Mouse (Mus musculus): ENCODE data around the gene Prnd.

The Prnd gene

DNA sequence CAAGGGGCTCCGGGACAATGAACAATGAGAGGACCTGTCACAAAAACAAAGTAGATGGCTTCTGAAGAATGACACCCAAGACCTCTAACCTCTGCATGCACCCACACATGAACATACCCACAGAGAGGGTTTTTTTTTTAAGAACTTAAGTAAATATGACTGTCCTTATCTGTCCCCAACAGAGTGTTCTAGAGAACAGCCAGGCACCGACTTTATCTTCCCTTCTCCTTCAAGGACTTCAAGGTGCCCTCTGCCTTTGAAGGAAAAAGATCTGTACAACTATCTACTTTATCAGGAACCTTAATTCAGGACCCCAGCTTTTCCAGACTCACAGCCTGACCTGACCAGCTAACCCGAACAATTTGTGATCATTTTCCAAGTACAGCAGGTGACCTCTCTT lies 10.2 kb upstream of the Prnd start:
- peak; percentile 0 for DNase-seq (ENCODE audit: low spot score)

DNA sequence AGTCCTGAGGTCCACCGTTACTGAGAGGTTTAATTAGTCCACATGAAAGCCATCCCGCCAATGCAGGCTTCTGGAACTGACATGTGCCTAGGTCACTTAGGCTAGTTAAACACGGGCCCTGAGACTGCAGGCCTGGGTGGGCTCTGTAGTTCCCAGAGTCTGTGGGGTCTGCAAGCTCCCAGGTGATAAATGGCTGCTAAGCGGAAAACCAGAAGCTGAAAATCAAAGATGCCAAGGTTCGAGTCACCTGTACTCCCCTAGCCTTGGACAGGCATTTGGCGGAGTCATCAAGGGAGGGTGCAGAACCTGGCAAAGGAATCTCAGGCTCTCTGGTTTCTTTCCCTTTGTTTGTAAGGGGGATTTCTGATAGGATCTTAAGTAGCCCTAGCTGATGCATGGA lies 9.2 kb upstream of the Prnd start:
- DNase-seq (ENCODE audit: low spot score) = peak; percentile 0

DNA sequence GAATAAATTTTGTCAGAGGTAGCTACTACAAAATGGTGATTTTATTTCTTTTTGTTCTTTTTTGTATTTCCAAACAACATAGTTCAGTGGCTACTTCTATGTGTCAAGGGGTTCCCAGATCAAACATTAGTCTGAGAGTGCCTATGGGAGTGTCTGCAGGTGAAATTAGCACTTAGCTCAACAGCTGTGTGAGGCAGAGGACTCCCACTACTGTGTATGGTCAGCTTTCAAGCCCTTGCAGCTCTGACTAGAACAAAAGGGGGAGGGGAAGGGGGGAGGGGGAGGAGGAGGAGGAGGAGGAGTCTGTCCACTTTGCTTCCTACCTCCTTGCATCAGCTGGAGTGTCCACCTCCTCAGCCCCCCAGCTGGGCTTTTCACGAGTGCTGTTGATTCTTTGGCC lies 6.3 kb upstream of the Prnd start:
- peak; percentile 0 for DNase-seq (ENCODE audit: low spot score)

DNA sequence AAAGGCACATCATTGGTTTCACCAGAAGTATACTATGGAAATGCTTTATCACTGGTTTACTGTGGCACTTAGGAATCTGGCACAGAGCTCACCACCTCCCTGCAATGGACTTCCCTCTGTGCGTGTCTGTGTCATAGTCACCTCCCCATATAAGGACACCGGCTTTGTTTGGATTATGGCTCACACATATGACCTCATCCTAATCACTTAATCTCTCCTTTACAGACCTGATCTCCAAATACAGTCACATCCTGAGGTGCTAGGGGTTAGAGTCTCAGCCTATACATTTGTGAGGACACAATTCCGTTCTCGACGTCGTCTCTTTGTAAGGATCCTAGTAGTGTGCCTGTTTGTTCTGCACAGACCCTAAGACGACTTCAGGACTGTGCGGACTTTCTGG lies 5.4 kb upstream of the Prnd start:
- DNase-seq (ENCODE audit: low spot score) = peak; percentile 0

DNA sequence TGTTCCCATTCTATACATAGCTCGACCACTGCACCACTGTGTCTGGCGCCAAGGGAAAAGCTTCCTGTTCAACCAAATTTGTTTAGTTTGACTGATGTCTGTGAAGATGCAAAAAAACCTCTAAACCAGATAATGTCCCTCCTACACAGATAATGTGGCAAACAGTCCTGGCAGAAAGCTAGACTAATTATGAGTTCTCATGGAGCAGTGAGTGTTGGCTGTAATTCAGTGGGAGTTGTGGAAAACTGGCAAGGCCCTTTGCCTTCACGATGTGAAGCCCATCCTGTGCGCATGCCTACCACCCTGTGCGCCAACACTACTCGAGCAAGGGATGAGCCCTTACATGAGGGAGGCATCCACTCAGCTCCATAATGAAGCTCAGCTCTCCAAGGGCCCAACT lies 4.9 kb upstream of the Prnd start:
- peak; percentile 0 for DNase-seq (ENCODE audit: low spot score)

DNA sequence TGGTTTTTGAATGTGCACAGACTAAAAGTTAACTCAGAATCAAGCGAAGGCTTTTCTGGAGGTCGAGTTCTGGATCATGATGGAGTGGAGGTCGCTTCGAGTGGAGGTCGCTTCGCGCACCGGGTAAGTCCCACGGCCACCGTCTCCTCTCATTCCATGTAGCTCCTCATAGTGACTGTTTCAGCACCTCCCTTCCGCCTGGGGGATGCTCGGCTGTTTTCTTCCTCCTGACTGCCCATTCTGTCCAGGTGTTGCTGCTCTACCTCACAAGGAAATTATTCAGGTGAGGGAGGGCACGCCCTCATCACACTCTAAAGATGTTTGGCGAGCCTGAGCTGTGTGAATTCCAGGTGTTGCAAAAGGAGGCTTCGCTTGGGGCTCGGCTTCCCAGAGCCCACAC lies 4.3 kb upstream of the Prnd start:
- peak; percentile 0 for DNase-seq (ENCODE audit: low spot score)

DNA sequence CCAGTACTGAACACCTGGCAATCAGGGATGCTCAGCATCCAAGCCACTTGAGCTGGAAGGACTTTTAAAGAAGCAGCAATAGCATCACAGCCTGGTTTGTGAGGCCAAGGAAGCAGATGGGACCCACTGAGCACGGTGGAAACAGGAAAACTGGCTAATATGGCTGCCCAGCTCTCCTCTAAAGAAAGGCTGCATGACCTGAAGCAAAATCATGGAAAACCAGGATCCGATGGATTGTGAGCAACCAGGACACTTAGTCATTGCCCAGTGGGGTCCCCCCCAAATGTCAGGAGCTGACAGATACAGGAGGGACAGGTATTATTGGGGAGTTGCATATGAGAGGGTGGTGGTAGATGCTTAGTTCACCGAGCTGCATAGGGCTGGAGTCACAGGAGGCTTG lies 2.5 kb upstream of the Prnd start:
- no peak for DNase-seq (ENCODE audit: low spot score)

DNA sequence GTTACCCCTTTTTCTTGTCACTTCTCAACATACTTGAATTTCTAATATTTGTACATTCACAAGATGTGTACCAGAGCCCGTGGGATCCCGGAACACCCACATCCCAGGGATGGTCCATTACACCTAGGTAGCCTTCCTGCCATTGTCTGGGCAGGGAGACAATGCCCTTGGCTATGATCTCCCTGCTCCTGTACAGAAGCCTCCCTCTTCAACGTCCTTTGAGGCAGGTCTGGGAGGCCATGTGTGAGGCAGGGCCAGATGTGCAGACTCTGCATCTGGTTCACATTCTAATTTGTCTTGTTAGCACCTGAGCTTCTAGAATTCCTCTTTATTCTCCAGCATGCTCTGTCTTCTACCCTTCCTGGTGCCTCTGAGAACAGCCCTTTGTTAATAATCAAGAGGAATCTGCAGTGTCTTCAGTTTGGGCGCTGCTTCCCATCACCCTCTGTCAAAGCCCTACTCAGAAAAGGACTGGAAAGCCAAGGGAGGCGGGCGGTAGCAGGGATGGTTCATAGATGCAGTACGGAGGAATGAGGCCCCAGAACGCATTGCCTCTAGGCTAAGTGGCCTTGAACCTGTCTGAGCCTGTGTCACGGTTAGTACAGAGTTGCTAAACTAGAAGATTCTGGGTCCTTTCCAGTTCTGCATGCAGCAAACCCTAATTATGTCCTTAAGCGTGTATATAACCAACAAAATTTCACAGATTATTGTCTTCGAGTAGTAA lies 1.6 kb upstream of the Prnd start:
- DNase-seq (ENCODE audit: low spot score) = peak; percentile 0

DNA sequence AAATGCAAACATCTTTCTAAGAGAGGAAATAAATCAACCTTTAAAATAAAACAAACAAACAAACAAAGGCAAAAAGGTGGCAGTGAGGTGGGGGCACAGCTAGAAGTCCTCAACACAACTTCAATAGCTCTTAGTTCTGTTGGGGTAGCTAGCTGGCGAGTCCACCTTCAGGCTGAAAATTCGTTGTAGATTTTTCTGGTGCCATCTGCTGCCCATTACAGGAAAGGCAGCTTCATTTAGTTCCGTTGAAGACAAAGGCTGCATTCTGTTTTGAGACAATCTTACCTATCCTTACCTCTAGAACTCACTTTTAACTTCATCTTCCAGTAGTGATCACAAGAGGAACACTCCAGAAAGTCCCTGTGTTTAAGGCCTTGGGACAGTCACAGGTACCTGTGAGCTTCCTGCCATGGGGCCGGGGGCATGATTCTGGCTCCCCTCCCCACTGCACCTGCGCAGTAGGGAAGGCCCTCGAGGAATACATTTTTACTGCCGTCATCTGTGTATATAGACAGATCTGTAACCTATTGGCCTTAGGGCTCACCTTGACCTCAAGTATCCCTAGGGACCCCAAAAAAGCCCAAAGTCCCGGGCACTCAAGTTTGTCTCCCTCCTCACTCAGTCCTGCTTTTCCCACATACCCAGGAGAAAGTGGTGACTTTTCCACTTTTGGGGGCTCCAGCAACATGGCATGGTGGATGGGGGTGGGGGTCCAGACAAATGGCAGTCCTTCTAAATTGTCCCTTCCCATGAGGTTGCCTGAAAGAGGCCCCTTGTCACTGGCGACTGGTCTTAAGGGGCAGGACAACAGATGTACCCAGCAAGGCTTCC lies 679 bp upstream of the Prnd start:
- DNase-seq (ENCODE audit: low spot score) = no peak

DNA sequence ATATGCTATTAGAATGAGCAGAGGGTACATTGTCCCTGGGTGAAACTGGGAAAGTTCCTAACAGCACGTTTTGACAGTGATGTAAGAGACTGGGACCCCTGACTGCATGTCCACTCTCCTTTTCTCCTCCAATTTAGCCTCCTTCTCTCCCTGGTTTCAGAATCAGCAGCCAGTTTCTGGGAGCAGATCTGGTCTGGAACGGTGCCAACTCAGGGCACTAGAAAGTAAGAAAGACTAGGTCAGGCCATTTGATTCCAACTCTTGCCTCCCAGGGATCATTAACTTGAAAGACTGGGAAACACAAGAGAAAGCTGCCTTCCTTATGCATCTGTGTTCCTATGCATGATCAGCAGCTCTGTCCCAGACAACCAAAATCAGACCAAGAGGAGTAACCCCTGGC lies 1.8 kb downstream of the Prnd start:
- DNase-seq (ENCODE audit: low spot score) = no peak

DNA sequence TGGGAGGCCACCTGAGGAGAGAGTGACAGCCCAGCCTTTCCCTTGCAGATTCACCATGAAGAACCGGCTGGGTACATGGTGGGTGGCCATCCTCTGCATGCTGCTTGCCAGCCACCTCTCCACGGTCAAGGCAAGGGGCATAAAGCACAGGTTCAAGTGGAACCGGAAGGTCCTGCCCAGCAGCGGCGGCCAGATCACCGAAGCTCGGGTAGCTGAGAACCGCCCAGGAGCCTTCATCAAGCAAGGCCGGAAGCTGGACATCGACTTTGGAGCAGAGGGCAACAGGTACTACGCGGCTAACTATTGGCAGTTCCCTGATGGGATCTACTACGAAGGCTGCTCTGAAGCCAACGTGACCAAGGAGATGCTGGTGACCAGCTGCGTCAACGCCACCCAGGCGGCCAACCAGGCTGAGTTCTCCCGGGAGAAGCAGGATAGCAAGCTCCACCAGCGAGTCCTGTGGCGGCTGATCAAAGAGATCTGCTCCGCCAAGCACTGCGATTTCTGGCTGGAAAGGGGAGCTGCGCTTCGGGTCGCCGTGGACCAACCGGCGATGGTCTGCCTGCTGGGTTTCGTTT lies 2.4 kb downstream of the Prnd start:
- no peak for DNase-seq (ENCODE audit: low spot score)

DNA sequence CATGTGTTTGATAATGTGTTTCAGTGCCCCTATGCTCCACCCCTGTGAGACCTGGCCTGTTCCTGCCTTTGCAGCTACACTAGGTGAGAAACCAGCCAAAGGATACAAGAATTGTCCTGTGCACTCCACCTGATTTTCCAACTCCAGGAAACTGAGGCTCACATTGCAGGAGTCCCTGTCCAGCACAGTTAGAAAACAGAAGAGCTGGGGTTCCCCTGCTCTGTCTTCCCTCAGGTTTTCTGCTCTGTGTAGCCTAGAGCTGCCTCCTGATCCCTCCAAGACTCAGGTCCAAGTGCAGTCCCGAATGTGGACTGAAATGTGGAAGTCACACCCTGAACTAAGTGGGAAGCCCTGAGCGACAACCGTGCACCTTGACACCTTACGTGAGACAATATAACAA lies 3.0 kb downstream of the Prnd start:
- DNase-seq (ENCODE audit: low spot score) = no peak

DNA sequence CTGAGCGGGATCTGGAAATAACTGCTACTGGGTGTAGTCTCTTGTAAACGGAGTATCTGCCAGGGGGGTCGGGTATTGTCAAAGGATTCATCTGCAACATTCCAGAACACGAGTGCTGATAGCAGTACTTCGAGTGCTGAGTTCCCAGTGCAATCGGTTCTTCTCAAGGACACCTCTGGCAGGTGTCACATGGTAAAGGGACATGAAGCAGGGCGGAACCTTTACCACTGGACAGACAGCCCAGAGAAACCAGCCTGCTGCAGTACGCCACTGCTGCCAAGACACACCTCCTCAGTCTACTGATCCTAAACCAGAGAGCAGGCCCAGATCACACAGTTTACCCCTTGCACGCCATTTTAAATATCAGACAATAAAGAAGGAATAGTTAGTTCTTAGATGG lies 4.2 kb downstream of the Prnd start:
- peak; percentile 50 for DNase-seq (ENCODE audit: low spot score)

DNA sequence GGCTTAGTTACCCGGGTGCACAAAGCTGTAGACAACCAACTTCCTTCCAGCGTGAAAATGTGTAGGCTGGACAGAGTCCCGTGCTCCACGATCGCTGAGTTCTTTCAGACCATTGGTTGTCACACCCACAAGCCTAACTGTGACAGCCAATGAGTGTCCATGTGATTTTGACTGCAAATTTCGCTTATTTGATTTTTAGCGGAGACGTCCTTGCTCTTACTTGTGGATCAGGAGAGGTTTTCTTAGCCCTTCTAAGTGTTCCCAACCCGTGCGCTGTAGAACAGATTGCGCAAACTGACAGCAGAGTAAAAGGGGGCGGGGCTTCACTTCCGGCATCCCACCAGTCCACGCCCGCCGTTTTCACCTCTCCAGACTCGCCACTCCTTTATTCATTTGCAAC lies 4.6 kb downstream of the Prnd start:
- no peak for DNase-seq (ENCODE audit: low spot score)

DNA sequence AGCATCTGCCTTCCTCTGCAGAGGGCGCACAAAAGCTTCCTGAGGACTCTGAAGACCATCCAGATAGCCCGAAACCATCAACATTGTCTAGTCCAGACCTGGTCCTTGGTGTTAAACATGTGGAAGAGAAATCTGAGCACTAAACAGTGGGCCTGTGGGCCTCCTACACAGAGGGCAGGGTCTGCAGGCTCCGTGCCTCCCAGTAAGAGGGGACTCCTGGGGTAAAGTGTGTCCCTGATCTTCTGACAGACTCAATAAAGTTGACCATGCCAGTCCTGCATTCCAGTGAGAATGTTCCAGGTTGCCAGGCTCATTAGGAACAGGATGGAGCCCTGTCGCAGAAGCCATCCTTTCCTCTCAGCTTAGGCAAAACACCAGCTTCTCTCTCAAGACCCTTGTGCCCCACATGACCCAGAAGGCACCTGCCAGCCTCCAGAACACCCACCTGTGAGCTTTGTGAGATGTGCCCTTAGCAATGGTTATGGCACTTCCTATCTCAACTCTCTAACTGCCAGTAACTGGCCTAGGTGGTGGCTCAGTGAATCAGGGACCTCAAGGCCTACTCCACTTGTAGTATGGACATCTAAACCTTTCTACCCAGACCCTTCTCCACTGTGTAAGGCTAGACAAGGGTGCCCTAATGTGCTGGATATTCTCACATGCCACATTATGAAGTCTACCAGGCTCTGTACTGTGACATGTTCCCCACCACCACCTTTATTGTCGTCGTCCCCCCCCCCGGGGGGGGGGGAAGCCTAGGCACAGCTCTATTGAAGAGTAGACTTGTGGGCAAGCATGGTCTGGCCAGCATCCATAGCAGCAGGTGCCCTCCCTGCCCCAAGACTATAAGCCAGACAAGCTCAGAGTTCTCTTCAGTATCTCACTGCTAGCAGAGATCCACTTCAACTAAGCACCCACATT lies 5.9 kb downstream of the Prnd start:
- no peak for DNase-seq (ENCODE audit: low spot score)

DNA sequence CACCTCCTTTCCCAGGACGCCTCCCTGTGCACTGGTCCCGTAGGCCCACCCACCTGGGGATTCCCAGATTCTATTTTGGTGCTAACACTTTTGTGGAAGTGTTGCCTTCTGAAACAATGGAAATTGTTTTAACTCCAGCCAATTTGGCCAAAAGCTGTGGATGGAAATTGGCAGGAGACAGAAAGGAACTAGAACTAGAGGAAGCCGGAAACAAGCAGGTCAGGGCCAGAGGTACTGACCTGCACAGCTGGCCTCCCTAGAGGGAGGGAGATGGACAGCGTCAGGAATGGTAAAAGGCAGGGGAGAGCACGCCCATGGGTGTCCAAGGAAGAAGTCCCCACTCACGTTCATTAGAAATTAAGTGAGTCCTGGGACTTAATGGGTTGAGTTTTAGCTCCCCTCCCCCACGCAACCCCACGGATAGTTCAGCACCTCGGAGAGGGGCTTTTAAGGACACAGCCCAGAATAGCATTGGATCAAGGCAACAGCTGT lies 7.1 kb downstream of the Prnd start:
- DNase-seq (ENCODE audit: low spot score) = no peak

DNA sequence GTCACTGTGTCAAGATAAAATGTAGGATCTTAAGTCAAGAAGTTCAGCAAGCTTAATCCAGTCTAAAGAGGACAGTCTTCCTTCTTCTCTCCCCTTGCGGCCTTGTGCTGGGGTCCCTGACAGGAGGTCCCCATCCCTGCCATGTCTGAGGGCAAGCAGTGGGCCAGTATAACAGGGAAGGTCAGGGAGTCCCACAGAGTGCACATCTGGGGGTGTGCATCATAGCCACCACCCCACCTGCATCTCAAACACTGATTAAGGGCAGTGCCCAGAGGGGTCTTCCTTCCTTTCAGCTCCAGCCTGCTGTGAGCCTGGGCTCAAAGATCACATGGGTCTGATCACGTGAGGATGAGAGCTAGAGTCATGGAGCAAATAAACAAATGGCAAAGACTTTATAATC lies 11.0 kb downstream of the Prnd start:
- DNase-seq (ENCODE audit: low spot score) = no peak

DNA sequence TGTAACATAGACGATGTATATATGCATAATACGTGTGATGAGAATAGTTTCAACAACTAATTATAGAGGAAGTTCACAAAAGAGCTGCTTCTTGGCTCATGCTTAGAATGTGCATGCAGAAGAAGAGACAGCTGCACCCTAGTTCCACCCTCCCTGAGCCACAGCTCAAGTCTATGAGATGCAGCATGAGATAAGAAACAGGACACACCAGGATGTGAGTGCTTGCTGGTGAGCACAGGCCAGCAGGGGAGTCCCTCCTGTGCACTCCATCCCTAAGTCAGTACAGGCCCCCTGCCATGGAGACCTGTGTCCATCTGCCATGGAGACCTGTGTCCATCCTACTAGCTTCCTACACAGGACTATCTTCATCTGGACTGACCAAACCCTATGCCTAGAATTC lies 19.9 kb downstream of the Prnd start:
- no peak for DNase-seq (ENCODE audit: low spot score)

DNA sequence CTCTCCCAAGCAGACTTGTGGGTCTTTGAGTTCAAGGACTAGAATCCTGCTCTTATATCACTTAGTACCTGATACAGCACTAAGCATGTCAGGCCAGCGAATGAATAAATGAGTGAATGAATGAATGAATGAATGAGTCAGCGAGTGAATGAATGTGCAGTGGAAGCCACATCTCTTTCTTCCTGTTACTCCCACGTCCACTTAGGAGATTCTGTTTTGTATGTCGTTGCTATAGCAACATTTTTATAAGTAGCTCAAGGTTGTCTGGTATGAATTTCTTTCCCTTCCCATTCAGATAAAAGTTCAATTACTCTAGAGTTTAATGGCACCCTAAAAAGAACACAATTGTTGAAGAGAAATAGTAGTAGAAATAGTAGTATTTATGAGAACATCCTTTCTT lies 20.4 kb downstream of the Prnd start:
- no peak for DNase-seq (ENCODE audit: low spot score)

DNA sequence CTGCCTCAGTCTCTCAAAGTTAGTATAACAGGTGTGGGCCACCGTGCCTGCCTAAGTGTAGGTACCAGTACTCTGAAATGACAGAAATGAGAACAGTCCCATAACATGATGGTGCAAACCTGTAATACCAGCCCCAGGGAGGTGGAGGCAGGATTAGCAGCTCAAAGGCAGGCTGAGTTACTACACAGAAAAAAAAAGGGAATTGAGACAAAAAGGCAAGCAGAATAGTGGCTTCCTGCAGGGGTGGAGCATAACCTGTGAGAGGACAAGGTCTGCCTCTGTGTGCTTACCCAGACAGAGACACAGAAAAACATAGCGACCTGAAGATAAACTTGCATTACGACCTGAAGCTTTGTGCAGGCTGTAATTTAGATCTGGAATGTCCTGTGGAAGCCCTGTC lies 26.0 kb downstream of the Prnd start:
- DNase-seq (ENCODE audit: low spot score) = no peak

DNA sequence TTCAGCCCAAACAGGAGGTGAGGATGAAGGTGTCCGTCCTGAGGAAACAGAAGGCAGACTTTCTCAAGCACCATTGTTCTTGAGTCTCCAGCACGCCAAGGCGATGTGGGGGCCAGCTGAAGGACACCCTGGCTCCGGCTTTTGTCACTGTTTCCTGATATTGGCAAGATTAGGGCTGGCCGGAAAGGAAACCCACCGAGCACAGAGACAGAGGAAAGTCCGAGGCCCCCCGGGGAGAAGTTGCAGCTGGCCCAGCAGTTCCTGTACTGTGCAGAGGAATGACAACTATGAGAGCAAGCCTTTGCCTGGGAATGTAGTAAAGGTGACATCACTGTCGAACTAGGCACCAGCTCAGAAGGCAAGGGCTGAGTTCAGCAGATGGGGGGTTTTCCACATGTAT lies 30.2 kb downstream of the Prnd start:
- DNase-seq (ENCODE audit: low spot score) = no peak

DNA sequence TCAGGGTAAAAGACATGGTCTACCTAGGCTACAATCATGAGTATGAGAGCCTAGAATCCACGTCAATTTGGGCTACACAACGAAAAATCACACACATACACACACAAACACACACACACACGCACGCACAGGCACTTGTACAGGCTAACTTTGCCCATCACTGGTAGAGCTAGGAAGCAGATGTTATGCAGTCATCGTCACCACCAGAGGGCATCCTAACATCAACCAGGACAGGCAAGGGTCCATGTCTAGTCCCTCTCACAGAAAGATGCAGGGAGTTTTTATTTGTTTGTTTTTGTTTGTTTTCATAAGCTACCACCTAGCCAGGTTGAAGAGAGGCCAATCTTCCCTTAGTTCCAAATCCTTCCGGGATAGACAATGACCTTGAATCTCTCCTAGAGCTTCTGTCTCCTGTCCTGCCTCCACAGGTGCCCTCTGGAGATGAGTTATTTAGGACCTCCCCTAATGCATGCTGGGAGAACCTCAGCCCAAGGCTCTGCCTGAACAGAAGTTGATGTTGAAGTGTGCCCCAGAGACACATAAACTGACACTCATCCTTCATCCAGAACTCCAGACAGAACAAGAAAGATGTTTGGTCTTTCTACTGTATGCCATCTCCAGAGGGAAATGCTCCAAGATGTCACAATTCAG lies 32.0 kb downstream of the Prnd start:
- DNase-seq (ENCODE audit: low spot score) = no peak
